Mouse (Mus musculus) left cerebral cortex, postnatal 25 days (tissue): ENCODE data around the gene Pnpla2. TPM values are rescaled to one million over a fixed set of nuclear protein-coding genes. Genes with fewer than 3 reads are reported as not detected.
"Not testable (repeated sequence)": the region's sequence is repeated elsewhere in the genome, so short reads cannot be mapped to it uniquely, and the experiment has no call there.

Experiments used
- DNase-seq, 2 experiments: peaks; one replicate each; pipeline ENCODE4 v3.0.0; 2022; ENCODE audit warnings: low spot score in 2 of 2, mixed read lengths in 1 of 2
- intact Hi-C: fragments of 180-260 bp; cut with DNase I; formaldehyde crosslinking; loops from one replicate; pipeline ENCODE4 v1.15.1; 2025
- total RNA-seq, 2 experiments: library from RNA; stranded (reverse); gene quantifications; 2 replicates each; pipeline ENCODE4 v1.2.3; 2021

The Pnpla2 gene
- total RNA-seq, 2 experiments from 2014 or later = 21.4 to 28.6 TPM

DNA sequence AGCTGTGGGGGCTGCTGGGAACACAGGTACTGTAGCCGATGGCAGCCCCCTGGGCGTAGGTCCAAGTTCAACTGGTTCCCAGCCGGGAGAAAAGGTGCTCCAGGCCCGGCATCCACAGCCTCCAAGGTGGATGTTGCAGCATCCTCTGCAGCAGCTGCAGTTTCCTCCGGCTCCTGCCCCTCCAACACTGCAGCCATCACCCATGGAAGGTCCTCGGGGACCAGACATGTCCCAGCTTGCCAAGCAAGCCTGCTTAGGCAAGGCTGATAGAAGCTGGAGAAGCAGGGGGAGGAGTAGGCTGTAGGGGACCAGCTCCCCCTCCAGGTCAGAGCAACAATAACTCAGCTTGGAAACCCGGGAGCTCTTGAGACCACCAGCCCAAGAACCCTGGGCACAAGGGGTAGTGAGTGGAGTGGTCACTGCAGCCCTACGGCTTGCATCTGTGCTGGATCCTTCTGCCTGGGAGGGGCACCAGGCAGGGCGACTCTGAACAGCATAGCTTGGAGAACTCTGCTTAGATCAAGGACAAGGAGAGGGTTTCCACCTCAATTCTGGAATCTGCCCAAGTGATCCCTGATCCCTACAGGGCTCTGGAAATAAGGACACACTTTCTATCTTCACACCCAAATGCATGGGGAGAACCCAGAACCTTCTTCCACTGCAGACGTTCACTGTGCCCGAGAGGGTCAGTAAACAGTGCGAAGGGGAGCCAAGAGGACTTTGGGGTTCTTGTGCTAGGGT is 11.7 kb upstream of the Pnpla2 start:
- intact Hi-C loops = no loop called here
- no peak for DNase-seq

DNA sequence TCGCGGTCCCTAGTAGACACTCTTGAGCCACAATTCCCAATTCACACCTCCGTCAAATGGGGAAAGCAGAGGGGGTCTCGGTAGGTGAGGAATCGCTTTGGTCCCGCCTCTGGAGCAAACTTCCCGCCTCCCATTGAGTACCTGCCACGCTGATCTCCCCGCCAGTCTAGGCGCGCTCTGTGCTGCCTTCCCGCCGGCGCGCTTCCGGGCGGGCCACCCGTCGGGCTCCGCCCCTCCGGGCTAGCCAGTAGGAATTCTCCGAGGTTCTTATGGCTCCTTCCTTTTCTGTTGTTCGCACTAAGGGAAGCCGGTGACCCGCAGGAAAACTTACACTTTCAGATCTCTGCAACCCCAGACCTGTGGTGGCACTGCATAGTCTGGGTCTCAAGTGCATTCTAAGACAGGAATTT is 11.2 kb upstream of the Pnpla2 start, which contains the start of gene Pidd1:
Gene Pidd1, minus strand, starts transcription at position 198 of the 410 bp plus-strand sequence.
- no peak for DNase-seq
- intact Hi-C loops = no loop called here

DNA sequence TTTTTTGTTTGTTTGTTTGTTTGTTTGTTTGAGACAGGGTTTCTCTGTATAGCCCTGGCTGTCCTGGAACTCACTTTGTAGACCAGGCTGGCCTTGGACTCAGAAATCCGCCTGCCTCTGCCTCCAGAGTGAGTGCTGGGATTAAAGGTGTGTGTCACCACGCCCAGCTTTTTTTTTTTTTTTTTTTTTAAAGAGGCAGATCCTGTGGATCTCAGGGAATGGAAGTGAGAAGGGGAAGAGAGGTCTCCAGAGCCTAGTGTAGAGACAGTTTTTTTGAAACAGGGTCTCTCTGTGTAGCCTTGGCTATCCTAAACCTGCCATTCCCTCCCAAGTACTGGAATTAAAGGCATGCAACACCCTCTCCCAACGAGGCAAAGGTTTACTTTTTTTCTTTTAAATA is 8.6 kb upstream of the Pnpla2 start:
- DNase-seq, intact Hi-C loops: not testable (repeated sequence)

DNA sequence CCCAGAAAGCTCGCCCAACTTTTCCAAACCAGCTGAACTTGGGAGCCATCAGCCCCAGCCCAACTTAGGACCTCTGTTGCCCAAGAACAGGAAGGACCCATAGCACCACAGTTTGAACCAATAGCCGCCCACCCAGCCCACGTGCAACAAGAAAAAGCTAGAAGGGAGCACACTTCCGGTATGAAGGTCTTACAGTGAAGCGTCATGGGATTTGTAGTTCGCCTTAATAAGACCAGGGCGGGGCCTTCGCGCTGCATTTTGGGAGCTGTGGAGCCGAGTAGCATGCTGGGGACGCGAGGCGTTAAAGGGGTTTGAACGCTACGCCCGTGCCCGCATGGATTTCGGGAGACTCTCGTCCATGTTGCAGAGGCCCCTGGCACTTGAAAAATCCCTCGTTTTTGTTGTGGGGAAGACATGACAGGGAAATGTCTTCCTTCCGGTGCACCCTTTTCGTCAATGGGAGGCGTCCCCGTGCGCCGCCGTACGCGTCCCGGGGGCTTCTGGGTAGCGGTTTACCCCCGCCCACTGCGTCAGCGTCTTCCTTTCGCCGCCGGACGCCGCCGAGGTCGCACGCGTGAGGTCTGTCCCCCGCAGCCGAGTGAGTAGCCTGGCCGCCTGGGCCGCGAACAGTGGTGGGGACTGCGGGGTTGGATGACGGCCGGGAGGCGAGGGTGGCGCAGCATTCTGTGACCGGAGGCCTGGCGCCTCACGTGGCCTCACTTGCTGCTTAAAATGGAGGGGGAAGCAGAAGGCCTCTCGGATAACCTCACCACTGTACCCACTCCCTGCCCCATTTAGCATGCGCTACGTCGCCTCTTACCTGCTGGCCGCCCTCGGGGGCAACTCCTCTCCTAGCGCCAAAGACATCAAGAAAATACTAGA is 7.6 kb upstream of the Pnpla2 start, which contains the start of gene Rplp2:
Gene Rplp2, plus strand, starts transcription at position 261 of the 882 bp plus-strand sequence.
- DNase-seq = peak; percentile 97 to 98
- intact Hi-C loops = loop anchor here (1.0 kb wide), 1 partner anchor 10 kb away; the partner anchor contains the start of gene Slc25a22

DNA sequence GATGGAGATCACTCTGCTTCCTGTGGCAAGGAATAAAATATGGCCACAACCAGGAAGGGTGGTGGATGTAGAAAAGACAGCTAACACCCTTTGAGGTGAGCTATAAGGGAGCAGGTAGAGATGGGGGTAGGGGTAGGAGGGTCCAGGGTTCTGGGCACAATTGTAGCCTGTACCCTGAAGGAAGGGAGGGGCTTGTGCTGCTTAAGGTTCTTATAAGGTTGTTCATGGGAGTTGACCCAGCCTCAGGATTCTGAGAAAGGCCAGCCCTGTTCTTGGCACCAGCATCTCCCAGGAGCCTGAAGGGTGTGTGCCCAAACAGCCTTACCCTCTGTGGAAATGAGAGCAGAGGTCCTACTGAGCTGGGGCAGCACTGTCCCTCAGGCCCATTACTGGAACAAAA is 3.1 kb upstream of the Pnpla2 start:
- DNase-seq = no peak
- intact Hi-C loops = no loop called here

DNA sequence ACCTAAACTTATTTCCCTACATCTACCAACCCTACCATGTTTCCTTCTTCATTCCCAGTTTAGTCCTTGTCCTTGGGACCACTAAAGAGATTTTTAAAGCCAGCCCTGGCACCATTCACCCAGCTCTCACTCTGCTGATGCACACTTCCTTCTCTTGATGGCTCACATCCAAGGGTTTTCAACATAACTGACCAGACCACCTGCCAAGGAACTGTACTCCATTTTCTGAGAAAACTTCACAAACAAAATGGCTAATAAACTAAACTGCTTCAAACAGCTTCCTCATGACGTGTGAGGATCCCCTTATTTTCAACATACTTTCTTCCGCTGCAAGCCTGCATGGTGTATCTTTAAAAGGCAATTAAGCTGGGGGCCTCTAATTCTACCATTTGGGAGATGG is 1.4 kb upstream of the Pnpla2 start:
- DNase-seq = no peak
- intact Hi-C loops = no loop called here

DNA sequence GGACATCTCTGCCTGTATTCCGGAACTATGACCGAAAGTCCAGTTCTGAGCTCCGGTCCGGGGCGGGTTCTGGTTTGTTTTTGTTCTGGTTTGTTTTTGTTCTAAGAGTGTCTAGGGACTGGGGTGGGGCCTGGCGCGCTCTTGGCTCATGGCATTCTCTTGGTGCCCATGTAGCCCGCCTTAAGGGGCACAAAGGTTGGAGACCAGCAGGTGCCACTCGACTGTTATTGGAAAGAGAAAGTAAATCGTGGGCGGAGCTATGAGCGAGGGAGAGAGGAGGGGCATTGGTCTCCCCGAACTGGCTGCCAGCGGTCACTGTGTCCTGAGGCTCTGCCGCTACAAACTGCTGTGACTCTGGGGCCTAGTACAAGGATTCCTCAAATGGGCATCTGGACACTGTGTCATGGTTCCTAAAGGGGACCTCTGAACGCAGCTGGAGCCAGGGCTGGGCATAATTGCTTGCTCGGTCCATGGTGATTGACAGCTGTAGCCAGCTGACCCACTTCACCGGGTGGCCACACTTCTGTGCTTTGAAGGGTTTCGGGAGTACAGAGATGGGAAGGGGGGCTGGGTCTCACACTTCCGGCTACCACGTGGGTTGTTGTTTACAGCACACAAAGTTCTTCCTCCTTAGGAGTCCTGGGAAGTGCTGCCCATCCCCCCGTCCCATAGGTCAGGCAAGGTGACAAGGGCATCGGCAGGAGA is 764 bp downstream of the Pnpla2 start:
- DNase-seq = no peak

DNA sequence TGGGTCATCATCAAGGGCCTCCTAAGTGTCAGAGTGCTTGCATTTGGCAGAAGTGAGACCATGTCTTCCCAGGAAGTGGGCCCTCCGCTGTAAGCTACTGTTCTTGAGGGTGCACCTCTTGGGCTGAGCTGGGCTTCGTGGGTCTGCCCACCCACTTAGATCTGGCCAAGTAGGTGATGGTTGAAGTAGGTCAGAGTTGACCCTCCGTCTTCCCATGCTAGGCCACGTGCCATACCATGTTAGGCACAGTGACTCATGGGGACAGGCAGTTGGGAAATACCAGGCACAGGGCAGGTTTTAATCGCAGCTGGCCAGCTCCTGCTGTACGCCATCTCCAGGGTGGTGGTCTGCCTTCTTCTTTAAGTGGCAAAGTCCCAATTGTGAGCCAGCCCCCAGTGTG is 1.7 kb downstream of the Pnpla2 start:
- DNase-seq = no peak
- intact Hi-C loops = loop anchor here (5.0 kb wide), 1 partner anchor 44 kb away; the partner anchor contains the start of gene Gatd1

More for the DNA sequence above, 764 bp downstream of the Pnpla2 start:
- intact Hi-C loops = loop anchor here (5.0 kb wide), 1 partner anchor 43 kb away; the partner anchor contains the start of gene Gatd1

DNA sequence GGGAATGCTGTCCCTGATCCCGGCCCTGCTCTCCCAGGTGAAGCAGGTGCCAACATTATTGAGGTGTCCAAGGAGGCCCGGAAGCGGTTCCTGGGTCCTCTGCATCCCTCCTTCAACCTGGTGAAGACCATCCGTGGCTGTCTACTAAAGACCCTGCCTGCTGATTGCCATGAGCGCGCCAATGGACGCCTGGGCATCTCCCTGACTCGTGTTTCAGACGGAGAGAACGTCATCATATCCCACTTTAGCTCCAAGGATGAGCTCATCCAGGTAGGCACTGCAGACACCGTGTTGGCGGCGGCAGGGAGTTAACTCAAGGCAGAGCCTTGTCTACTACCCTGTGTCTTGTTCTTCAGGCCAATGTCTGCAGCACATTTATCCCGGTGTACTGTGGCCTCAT is 2.2 kb downstream of the Pnpla2 start:
- intact Hi-C loops = loop anchor here (5.0 kb wide), 1 partner anchor 45 kb away; the partner anchor contains the start of gene Gatd1
- no peak for DNase-seq

DNA sequence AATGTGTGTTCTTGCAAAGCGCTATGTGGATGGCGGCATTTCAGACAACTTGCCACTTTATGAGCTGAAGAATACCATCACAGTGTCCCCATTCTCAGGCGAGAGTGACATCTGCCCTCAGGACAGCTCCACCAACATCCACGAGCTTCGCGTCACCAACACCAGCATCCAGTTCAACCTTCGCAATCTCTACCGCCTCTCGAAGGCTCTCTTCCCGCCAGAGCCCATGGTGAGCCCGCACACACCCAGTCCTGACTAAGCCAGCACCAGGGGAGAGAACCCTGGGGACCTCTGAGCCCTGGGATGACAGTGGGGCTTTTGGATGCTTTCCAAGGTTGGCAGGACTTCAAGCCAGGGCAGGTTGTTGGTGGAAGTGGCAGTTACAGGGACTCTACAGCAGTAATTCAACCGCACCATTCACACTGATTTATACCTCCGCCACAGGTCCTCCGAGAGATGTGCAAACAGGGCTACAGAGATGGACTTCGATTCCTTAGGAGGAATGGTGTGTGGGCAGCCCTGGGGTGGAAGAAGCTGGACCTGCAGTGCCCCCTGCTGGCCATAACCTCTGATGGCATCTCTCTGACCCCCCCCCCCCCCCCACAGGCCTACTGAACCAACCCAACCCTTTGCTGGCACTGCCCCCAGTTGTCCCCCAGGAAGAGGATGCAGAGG is 3.1 kb downstream of the Pnpla2 start:
- intact Hi-C loops = loop anchor here (5.0 kb wide), 1 partner anchor 46 kb away; the partner anchor contains the start of gene Gatd1

DNA sequence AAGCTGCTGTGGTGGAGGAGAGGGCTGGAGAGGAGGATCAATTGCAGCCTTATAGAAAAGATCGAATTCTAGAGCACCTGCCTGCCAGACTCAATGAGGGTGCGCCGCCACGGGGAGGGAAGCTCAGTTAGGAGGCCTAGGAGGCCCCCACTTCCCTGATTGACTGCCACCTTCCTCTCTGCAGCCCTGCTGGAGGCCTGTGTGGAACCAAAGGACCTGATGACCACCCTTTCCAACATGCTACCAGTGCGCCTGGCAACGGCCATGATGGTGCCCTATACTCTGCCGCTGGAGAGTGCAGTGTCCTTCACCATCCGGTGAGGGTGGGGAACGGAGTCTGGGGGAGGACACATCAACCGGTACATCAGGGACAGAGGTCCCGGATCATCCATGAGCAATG is 3.7 kb downstream of the Pnpla2 start:
- intact Hi-C loops = loop anchor here (5.0 kb wide), 1 partner anchor 46 kb away; the partner anchor contains the start of gene Gatd1
- DNase-seq = no peak

More for the DNA sequence above, 3.1 kb downstream of the Pnpla2 start:
- no peak for DNase-seq

DNA sequence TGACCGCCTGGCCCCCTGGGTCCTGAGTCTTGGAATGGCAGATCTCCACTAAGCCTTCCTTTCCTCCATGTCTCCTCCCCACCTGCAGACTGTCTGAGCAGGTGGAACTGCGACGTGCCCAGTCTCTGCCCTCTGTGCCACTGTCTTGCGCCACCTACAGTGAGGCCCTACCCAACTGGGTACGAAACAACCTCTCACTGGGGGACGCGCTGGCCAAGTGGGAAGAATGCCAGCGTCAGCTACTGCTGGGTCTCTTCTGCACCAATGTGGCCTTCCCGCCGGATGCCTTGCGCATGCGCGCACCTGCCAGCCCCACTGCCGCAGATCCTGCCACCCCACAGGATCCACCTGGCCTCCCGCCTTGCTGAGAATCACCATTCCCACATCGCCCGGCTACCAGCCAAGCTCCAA is 4.3 kb downstream of the Pnpla2 start:
- intact Hi-C loops = loop anchor here (5.0 kb wide), 1 partner anchor 47 kb away; the partner anchor contains the start of gene Gatd1
- DNase-seq = no peak

DNA sequence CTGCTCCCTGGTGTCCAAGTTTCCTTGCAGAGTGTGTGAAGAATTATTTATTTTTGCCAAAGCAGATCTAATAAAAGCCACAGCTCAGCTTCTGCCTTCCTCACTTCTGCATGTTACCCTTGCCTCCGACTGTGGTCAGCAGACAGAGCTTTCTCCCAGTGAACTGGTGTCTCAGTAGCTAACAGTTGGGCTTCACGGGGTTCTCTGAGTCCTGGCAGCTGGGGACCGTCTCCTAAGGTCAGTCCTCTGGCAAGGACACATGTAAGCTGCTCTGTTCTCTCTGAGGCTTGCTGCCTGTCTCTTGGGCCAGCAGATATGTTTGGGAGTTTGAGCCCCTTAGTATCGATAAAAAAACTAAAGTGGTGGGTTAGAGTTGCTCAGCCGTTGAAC is 5.0 kb downstream of the Pnpla2 start:
- no peak for DNase-seq
- intact Hi-C loops = no loop called here

DNA sequence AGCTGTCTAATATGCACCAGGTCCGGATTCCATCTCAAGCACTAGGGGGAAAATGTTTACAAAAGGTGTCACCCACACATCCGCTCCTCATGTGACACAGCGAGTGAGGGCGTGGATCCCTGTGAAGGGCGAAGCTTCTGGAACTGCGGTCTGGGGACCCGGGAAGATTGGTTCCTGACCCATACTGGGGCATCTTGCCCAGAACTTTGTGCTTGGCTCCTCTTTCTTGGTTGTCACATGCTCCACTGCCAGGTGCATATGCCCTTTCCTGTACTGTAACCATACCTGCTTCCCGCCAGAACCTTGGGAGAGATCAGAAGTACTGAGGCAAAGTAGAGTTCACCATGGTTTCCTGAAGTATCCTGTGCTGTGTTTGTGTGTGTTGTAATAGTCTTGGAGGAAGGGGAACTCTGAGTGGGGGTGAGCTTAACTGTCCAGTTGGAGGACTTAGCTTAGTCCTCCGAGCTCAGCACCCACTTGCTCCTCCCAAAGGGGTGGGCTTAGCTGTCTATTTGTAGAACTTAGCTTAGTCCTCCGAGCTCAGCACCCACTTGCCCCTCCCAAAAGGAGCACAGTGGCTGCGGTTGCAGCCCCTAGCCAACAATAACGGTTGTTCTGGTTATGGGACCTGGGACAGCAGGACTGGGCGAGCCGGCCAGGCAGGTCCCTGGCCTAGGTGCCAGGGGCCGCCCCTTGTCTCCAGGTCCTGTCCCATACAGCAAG is 5.6 kb downstream of the Pnpla2 start, which contains the start of gene Cracr2b:
Gene Cracr2b, plus strand, starts transcription at position 704 of the 723 bp plus-strand sequence.
- intact Hi-C loops = no loop called here
- no peak for DNase-seq

DNA sequence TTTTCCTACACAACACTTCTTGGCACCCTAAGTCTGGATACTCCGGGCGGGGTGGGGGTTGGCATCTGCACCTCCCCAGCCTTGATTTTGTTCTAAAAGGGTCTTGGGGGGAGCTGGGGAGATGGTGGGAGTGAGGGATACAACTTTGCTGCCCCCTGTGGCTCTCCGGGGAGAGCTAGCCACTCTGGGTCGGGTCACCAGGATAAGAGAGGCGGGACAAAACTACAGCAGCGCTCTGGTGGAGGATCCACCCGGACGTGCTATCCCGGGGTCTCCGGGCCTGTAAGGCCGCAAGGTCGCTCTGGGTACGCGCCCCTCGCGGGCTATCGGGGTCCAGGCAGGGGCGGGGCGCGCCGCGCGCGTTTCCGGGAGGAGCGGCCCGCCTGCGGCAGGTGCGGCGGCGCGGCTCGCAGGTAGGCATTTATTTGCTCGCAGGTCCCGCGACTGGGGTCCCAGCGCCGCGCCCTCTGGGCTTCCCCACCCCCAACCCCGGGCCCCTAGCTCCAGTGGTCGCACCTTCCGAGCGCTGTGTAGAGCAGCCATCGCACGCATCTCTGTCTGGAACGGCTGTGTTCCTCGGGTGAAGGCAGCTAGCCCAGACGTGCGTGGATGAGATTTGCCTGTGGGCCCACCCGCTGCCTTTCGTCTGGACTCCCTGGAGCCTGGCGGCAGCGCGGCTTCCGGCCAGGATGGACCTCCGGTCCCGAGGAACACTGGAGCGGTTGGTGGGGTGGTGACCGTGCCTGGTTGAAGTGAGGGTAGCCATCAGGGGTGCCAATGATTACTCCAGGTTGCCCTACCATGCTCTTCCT is 6.7 kb downstream of the Pnpla2 start:
- no peak for DNase-seq
- intact Hi-C loops = no loop called here

DNA sequence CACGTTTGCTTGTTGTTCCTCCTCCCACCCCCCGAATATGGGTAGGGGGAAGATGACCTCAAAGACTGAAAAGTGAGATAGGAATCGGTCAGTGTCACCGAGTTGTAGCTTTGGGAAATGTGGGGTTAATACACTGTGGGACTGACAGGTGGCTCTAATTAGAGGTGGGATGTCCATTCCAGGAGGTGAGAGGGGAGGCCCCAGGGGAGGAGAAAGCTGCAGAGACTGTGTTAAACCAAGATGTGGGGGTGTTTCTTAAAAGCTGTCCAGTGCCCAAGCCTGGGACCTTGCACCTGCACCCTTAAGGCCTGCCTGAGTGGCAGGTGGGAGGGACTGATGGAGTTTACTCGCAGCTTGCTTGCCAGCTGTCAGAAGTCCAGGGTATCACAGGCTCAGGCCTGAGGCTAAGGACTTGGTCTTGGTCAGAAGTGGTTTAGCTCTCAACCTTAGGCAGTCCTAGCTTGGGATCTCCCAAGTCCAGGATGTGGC is 7.4 kb downstream of the Pnpla2 start:
- DNase-seq = no peak
- intact Hi-C loops = no loop called here
